Mouse (Mus musculus) layer of hippocampus, adult 18-20 months (tissue): ENCODE results near the gene Mindy1. TPM values are rescaled to one million over a fixed set of nuclear protein-coding genes. Genes with fewer than 3 reads are reported as not detected.

Experiments
- DNase-seq, 2 experiments: peaks; one replicate each; pipeline ENCODE4 v3.0.0; 2022; ENCODE audit warnings: low spot score in 2 of 2
- total RNA-seq, 2 experiments: library from RNA; stranded (reverse); gene quantifications; 2 replicates each; pipeline ENCODE4 v1.2.3; 2021

The Mindy1 gene
- total RNA-seq, 2 experiments from 2014 or later, result 19.2 to 21.0 TPM

- DNase-seq, result no peak
These were observed 11.8 kb downstream of the Mindy1 start for GRCm38 (mm10) chr3:95292899-95293298.

- no peak for DNase-seq
These were observed 12.4 kb downstream of the Mindy1 start for GRCm38 (mm10) chr3:95293537-95293936.

DNA sequence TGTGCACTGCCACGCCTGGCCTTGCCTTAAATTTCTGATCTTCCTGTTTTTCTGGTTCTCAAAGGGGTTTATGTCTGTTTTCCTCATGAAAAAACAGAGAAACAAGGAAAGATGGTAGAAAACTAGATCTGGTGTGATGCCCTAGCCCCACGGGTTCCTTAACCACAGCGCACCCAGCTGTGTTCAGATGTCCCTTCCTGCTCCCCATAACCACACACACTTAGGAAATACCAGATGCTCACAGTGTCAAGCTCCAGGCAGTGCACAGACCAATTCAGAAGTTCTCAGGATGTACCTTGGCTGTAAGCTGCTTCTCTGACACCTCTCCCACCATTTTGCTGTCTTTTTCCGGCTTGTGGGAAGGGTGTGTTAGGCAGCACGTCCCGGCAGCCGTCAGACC is 13.2 kb downstream of the Mindy1 start:
- DNase-seq, result no peak

GRCm38 (mm10) chr3:95294718-95295117 is 13.6 kb downstream of the Mindy1 start:
- no peak for DNase-seq

GRCm38 (mm10) chr3:95295321-95296102 is 14.4 kb downstream of the Mindy1 start:
- no peak for DNase-seq

DNA sequence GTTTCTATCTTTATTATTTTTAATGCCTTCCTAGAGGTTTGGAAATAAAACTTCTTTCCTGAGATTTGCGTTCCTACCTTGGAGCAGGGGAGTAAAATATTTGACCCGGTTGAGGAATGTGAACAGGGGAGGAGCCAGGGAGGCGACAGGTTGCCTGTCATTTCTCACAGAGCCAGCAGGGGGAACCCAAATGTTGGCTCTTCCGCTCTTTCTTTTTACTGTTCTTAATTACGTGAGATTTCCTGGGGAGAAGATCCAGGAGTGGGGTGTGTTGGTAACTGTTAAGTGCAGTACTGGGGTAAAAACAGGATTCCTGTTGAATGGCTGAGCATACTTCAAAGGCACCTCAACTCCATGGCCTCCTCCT is 14.9 kb downstream of the Mindy1 start:
- peak in 1 of 2 experiments; percentile 20 for DNase-seq

GRCm38 (mm10) chr3:95298018-95298417 is 16.9 kb downstream of the Mindy1 start:
- DNase-seq, result no peak

DNA sequence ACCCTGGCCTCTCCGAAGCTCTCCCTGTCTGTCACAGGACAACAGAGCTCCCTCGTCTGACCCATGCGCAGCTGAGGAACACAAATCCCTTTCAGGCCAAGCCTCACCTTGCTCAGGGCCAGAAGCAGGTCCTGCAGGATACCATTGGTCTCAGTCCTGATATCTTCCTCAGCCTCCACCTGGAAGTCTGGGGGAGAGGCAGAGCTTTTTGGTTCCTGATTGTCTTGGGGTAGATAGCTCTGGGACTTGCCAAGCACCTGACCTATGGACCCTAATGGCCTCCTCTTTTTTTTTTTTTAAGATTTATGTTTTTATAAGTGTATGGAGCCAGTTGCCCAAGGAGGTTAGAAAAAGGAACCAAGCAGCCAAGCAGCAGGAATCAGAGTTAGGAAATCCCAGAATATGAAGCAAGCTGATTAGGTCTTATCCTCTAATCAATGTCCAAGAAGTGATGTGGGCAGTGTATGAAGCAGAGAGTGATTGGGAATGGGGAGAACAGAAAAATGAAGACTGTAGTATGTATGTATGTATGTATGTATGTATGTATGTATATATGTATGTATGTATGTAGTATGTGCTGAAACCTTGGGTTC is 20.2 kb downstream of the Mindy1 start:
- DNase-seq, result no peak

DNA sequence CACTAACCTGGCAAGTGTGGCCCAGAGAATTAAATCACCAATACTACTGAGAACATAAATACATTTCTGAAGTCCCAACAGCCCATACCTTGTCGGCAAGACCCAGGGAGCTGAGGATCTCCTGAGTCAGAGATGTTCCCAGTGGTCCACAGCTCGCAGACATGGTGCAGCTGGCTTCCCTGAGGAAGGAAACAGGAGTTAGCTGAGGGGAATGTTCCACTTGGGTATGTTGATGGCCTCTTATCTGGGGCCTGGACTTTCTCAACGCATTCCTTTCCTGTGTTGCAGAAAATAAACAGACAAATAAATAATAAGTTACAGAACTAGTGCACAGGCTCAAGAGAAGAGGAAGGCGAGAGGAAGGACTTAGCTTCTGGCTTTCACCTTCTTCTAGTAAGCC is 25.1 kb downstream of the Mindy1 start:
- DNase-seq, result no peak

DNA sequence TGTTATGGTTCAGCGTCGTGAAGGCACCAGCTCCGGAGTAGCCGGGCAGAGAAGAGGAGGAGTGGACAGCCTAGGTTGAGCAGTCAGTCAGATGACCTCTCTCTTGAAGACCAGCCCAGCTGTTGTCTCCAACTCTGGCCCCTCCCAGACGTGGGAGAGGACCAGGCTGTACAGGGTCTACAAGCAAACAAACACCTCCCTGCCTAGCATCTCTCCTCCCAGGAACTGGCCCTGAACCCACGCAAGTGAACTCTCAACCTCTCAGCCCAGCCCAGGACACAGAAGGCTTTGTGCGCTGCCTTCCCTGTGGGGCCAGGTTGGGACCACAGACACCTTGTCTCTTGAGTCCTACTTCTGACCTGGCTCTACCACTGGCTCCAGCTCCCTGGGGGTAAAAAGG is 26.0 kb downstream of the Mindy1 start, which contains the start of gene Anxa9:
Anxa9 (minus strand) TSS at position 77 of the 400 bp plus-strand sequence.
- DNase-seq, result no peak

- DNase-seq, result no peak
These were observed 29.4 kb downstream of the Mindy1 start for GRCm38 (mm10) chr3:95310496-95310895.

GRCm38 (mm10) chr3:95310968-95311882 is 30.1 kb downstream of the Mindy1 start:
- DNase-seq, result peak in 1 of 2 experiments; percentile 81

GRCm38 (mm10) chr3:95312623-95313022 is 31.5 kb downstream of the Mindy1 start:
- no peak for DNase-seq

DNA sequence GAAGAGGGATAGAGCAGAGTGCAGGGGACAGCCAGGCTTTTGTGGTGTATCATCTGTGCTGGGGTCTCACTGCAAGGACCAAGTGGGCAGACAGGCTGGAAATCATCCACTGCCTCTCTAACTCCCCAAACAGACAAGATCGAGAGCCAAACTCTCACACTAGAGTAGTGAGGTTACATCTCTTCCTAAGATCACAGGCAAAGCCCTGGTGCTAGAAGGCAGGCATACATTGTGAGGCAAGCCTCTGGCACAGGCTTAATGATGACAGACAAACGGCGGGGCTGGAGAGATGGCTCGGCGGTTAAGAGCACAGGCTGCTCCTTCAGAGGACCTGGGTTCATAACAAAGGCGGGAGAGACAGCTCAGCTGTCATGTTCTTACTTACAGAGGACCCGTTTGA is 32.3 kb downstream of the Mindy1 start:
- no peak for DNase-seq

DNA sequence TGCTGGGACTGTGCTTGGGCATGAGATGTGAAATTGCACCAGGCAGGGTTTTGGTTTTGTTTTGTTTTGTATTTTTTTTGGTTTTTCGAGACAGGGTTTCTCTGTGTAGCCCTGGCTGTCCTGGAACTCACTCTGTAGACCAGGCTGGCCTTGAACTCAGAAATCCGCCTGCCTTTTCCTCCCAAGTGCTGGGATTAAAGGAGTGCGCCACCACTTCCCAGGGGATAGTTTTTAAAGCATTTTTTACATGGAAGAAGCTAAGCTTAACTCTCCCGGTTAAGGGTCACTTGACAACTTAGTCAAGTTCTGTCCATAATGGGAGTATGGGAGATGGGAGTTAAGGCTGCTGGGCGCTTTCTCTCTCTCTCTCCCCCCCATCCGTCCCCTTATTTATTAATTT is 32.9 kb downstream of the Mindy1 start:
- no peak for DNase-seq

DNA sequence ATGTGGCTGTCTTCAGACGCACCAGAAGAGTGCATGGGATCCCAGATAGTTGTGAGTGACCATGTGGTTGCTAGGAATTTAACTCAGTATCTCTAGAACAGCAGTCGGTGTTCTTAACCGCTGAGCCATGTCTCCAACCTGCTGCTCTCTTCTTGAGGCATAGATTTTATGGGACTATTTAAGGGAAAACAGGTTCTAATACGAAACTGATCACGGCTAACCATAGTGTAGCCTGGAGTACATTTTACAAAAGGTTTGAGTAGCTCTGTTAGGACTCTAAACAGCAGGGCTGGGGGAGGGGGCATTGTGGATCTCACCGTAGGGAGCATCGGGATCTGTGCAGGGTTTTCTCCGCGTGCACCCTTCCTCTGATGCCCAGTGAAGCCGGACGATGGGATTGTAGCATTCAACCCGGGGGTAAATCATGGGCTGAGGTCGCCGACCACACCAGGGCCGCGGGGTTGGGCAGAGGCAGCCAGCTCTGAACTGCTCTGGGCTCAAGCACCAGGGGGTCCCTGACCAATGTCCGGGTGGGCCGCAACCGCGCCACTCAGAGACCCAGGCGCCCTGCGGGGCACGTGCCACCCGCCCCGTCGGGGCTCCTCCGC is 33.4 kb downstream of the Mindy1 start, which contains the start of gene Cers2:
Cers2 (plus strand) TSS at position 306 of the 608 bp plus-strand sequence.
- no peak for DNase-seq

DNA sequence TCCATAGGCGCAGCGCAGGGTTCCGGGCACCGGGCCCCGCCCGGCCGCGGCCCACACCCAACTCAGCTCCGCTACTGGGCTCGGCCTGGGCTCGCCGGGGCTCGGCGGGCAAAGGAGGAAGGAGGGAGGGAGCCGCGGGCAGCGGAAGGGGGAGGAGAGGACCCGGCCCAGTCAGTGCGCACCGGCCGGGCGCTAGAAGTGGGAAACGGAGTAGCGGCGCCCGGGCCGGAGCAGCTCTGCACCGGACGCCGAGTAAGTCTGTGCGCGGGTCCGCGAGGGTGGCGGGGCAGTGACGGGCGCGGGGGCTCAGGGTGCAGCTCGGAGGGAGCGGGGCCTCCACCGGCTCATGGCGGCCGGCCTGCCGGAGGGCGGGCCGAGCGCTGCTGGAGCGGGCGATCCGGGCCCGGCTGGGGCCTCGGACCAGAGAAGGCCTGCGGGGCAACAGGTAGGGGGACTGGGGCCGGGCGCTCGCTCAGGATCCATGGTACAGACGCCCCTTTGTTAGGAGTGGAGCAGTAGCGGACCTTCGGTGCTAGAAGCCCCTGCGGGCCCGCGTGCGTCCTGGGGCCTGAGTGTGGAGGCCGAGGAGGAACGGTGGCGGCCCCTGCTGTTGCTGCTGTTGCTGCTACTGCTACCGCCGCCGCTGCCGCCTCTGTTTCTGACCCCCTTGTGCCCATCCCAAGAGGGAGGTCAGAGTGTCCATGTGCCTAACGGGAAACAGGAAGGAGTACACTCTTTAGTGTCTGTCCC is 34.1 kb downstream of the Mindy1 start:
- peak; percentile 52 to 63 for DNase-seq

- DNase-seq, result peak in 1 of 2 experiments; percentile 38
These were observed 34.9 kb downstream of the Mindy1 start for GRCm38 (mm10) chr3:95315844-95316550.

DNA sequence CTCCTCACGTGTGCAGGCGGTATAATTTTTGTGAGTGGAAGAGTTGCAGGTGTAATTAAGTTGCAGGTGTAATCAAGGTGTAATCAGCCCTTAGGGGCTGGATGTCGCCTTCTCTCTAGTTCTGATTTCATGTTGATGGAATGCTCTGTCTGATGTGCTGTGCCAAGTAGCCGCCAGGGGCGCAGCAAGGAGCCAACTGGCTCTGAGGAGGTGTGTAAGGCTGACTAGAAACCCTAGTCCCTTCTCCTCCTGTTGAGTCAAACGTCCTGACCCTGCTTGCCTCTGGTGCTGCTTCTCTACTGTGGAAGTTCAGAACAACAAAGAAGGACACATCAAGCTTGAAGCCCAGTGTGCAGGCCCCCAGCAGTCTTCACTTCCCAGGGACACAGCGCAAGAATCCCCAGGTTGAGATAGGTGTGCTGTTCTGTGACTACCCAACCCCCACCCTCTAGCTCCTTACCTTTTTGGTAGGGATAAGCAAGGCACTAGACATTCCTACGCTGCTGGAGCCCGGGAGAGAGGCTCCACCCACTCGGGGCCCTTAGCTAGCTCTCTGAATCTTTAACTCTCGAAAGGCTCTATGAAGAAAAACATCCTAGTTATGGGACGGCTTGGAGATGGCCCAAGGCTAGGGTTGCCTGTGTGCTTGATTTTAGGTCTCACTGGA is 36.4 kb downstream of the Mindy1 start:
- peak in 1 of 2 experiments; percentile 47 for DNase-seq
